Mouse (Mus musculus): ENCODE measurements at regions not wholly inside any gene's neighbourhood (a gene's known extent, or its start where the extent isn't known, plus 50 kb on each side); places are given as distances from the start of the nearest gene placed in this dataset.
A peak's percentile ranks its signal among the peaks of the same experiment; 100 is the strongest.

GRCm38 (mm10) chr9:122531806-122532205 lies 180.4 kb downstream of the Abhd5 start:
- no peak for DNase-seq (ENCODE audit: low spot score)
- Histone ChIP-seq H3K36me3 (ENCODE audit: control insufficient read depth, insufficient read depth, low read length) (no peaks in the 10 kb centered on the region), H3K4me3 (ENCODE audit: low read depth, low read length) (no peak overlapping the region), H3K4me2 (ENCODE audit: low read depth, severe bottlenecking) (no peak overlapping the region), H3K9me3 (ENCODE audit: control insufficient read depth, low read length) (no peaks in the 10 kb centered on the region), H3K27me3 (ENCODE audit: control insufficient read depth, insufficient read depth, low read length) (no peaks in the 10 kb centered on the region), H3K27ac (replicated peaks; ENCODE audit: low read depth, low read length) (no peak overlapping the region), H3K9ac (ENCODE audit: low read length) (no peak overlapping the region), H3K4me1 (ENCODE audit: control insufficient read depth, insufficient read depth, low read length) (no peaks in the 10 kb centered on the region)
- 78% methylated on average over 2 of the region's 2 CpGs for WGBS
- no peak for ATAC-seq (ENCODE audit: insufficient number of reproducible peaks, low FRiP score, low TSS enrichment, low read depth)

- H3K27me3 ChIP-seq (ENCODE audit: control insufficient read depth, insufficient read depth, low read length), result no peaks in the 10 kb centered on the region
- H3K9me3 ChIP-seq (ENCODE audit: control insufficient read depth, low read length), result no peaks in the 10 kb centered on the region
- H3K27ac ChIP-seq (replicated peaks; ENCODE audit: low read depth, low read length), result no peak overlapping the region
- WGBS, result 63% methylated on average over 15 of the region's 15 CpGs
- H3K36me3 ChIP-seq (ENCODE audit: control insufficient read depth, insufficient read depth, low read length), result no peaks in the 10 kb centered on the region
- no peaks in the 10 kb centered on the region for H3K4me1 ChIP-seq (ENCODE audit: control insufficient read depth, insufficient read depth, low read length)
- ATAC-seq (ENCODE audit: insufficient number of reproducible peaks, low FRiP score, low TSS enrichment, low read depth) (no peak), DNase-seq (ENCODE audit: low spot score) (no peak)
- H3K4me2 ChIP-seq (ENCODE audit: low read depth, severe bottlenecking), result no peak overlapping the region
- no peak overlapping the region for H3K9ac ChIP-seq (ENCODE audit: low read length)
- no peak overlapping the region for H3K4me3 ChIP-seq (ENCODE audit: low read depth, low read length)
Measured at GRCm38 (mm10) chr9:122534121-122534814, 182.9 kb downstream of the Abhd5 start.

- ATAC-seq (ENCODE audit: insufficient number of reproducible peaks, low FRiP score, low TSS enrichment, low read depth), result no peak
- Histone ChIP-seq H3K4me2 (ENCODE audit: low read depth, severe bottlenecking) (no peak overlapping the region), H3K27me3 (ENCODE audit: control insufficient read depth, insufficient read depth, low read length) (no peaks in the 10 kb centered on the region), H3K36me3 (ENCODE audit: control insufficient read depth, insufficient read depth, low read length) (no peaks in the 10 kb centered on the region), H3K27ac (replicated peaks; ENCODE audit: low read depth, low read length) (no peak overlapping the region), H3K4me1 (ENCODE audit: control insufficient read depth, insufficient read depth, low read length) (no peaks in the 10 kb centered on the region), H3K9me3 (ENCODE audit: control insufficient read depth, low read length) (no peaks in the 10 kb centered on the region), H3K9ac (ENCODE audit: low read length) (no peak overlapping the region), H3K4me3 (ENCODE audit: low read depth, low read length) (no peak overlapping the region)
- 69% methylated on average over 2 of the region's 2 CpGs for WGBS
- DNase-seq (ENCODE audit: low spot score), result no peak
Measured at GRCm38 (mm10) chr9:122534965-122535364, 183.6 kb downstream of the Abhd5 start.

GRCm38 (mm10) chr9:122540091-122540490 lies 188.7 kb downstream of the Abhd5 start:
- ATAC-seq (ENCODE audit: insufficient number of reproducible peaks, low FRiP score, low TSS enrichment, low read depth) (no peak), DNase-seq (ENCODE audit: low spot score) (peak; percentile 48)
- 49% methylated on average over 3 of the region's 3 CpGs for WGBS
- H3K9me3 ChIP-seq (ENCODE audit: control insufficient read depth, low read length), result no peaks in the 10 kb centered on the region
- no peaks in the 10 kb centered on the region for H3K27me3 ChIP-seq (ENCODE audit: control insufficient read depth, insufficient read depth, low read length)
- H3K27ac ChIP-seq (replicated peaks; ENCODE audit: low read depth, low read length), result no peak overlapping the region
- no peaks in the 10 kb centered on the region for H3K36me3 ChIP-seq (ENCODE audit: control insufficient read depth, insufficient read depth, low read length)
- no peak overlapping the region for H3K4me2 ChIP-seq (ENCODE audit: low read depth, severe bottlenecking)
- H3K4me1 ChIP-seq (ENCODE audit: control insufficient read depth, insufficient read depth, low read length), result no peaks in the 10 kb centered on the region
- H3K4me3 ChIP-seq (ENCODE audit: low read depth, low read length), result no peak overlapping the region
- no peak overlapping the region for H3K9ac ChIP-seq (ENCODE audit: low read length)

- 86% methylated on average over 9 of the region's 9 CpGs for WGBS
- no peak for ATAC-seq (ENCODE audit: insufficient number of reproducible peaks, low FRiP score, low TSS enrichment, low read depth)
- Histone ChIP-seq H3K27ac (replicated peaks; ENCODE audit: low read depth, low read length) (no peak overlapping the region), H3K36me3 (ENCODE audit: control insufficient read depth, insufficient read depth, low read length) (no peaks in the 10 kb centered on the region), H3K4me3 (ENCODE audit: low read depth, low read length) (no peak overlapping the region), H3K4me1 (ENCODE audit: control insufficient read depth, insufficient read depth, low read length) (no peaks in the 10 kb centered on the region), H3K9me3 (ENCODE audit: control insufficient read depth, low read length) (no peaks in the 10 kb centered on the region), H3K9ac (ENCODE audit: low read length) (no peak overlapping the region), H3K4me2 (ENCODE audit: low read depth, severe bottlenecking) (no peak overlapping the region), H3K27me3 (ENCODE audit: control insufficient read depth, insufficient read depth, low read length) (no peaks in the 10 kb centered on the region)
- DNase-seq (ENCODE audit: low spot score), result no peak
Measured at GRCm38 (mm10) chr9:122556051-122556450, 191.1 kb upstream of the Topaz1 start.

- DNase-seq (ENCODE audit: low spot score), result no peak
- 75% methylated on average over 3 of the region's 3 CpGs for WGBS
- Histone ChIP-seq H3K4me2 (ENCODE audit: low read depth, severe bottlenecking) (no peak overlapping the region), H3K4me3 (ENCODE audit: low read depth, low read length) (no peak overlapping the region), H3K27ac (replicated peaks; ENCODE audit: low read depth, low read length) (no peak overlapping the region), H3K9ac (ENCODE audit: low read length) (no peak overlapping the region), H3K4me1 (ENCODE audit: control insufficient read depth, insufficient read depth, low read length) (0 out of 2 replicates have a peak, but pooled peaks cover 4% of the 10 kb centered on the region), H3K36me3 (ENCODE audit: control insufficient read depth, insufficient read depth, low read length) (no peaks in the 10 kb centered on the region), H3K9me3 (ENCODE audit: control insufficient read depth, low read length) (no peaks in the 10 kb centered on the region), H3K27me3 (ENCODE audit: control insufficient read depth, insufficient read depth, low read length) (peaks cover 35% of the 10 kb centered on the region)
- ATAC-seq (ENCODE audit: insufficient number of reproducible peaks, low FRiP score, low TSS enrichment, low read depth), result no peak
Measured at GRCm38 (mm10) chr9:122566060-122566459, 181.1 kb upstream of the Topaz1 start.

GRCm38 (mm10) chr9:122568691-122569441 lies 178.3 kb upstream of the Topaz1 start:
- Histone ChIP-seq H3K36me3 (ENCODE audit: control insufficient read depth, insufficient read depth, low read length) (no peaks in the 10 kb centered on the region), H3K27me3 (ENCODE audit: control insufficient read depth, insufficient read depth, low read length) (peaks cover 61% of the 10 kb centered on the region), H3K9me3 (ENCODE audit: control insufficient read depth, low read length) (no peaks in the 10 kb centered on the region), H3K4me2 (ENCODE audit: low read depth, severe bottlenecking) (peak overlapping the region; percentile 73), H3K9ac (ENCODE audit: low read length) (no peak overlapping the region), H3K27ac (replicated peaks; ENCODE audit: low read depth, low read length) (no peak overlapping the region), H3K4me3 (ENCODE audit: low read depth, low read length) (peak overlapping the region; percentile 38), H3K4me1 (ENCODE audit: control insufficient read depth, insufficient read depth, low read length) (0 out of 2 replicates have a peak, but pooled peaks cover 6% of the 10 kb centered on the region)
- WGBS, result under 1% methylated on average over 65 of the region's 68 CpGs
- DNase-seq (ENCODE audit: low spot score), result peak; percentile 57
- 0 out of 2 replicates have a peak, but pooled peaks have one; percentile 7 for ATAC-seq (ENCODE audit: insufficient number of reproducible peaks, low FRiP score, low TSS enrichment, low read depth)

GRCm38 (mm10) chr9:122569511-122570455 lies 177.4 kb upstream of the Topaz1 start:
- peak; percentile 54 for DNase-seq (ENCODE audit: low spot score)
- no peak overlapping the region for H3K27ac ChIP-seq (replicated peaks; ENCODE audit: low read depth, low read length)

More at GRCm38 (mm10) chr9:122569511-122570455, 177.4 kb upstream of the Topaz1 start:
- 0 out of 2 replicates have a peak, but pooled peaks have one; percentile 26 for ATAC-seq (ENCODE audit: insufficient number of reproducible peaks, low FRiP score, low TSS enrichment, low read depth)
- Histone ChIP-seq H3K4me2 (ENCODE audit: low read depth, severe bottlenecking) (peak overlapping the region; percentile 73), H3K9me3 (ENCODE audit: control insufficient read depth, low read length) (no peaks in the 10 kb centered on the region), H3K4me1 (ENCODE audit: control insufficient read depth, insufficient read depth, low read length) (0 out of 2 replicates have a peak, but pooled peaks cover 6% of the 10 kb centered on the region), H3K4me3 (ENCODE audit: low read depth, low read length) (peak overlapping the region; percentile 38), H3K27me3 (ENCODE audit: control insufficient read depth, insufficient read depth, low read length) (peaks cover 69% of the 10 kb centered on the region), H3K9ac (ENCODE audit: low read length) (no peak overlapping the region), H3K36me3 (ENCODE audit: control insufficient read depth, insufficient read depth, low read length) (no peaks in the 10 kb centered on the region)
- WGBS, result 1% methylated on average over 48 of the region's 48 CpGs
